Mouse (Mus musculus) liver, embryonic 15.5 days (tissue): Measurements from ENCODE around the gene Igf1r. TPM values are rescaled to one million over a fixed set of nuclear protein-coding genes. Genes with fewer than 3 reads are reported as not detected.

ENCODE experiments used
- ATAC-seq: fragments of 200-750 bp; cut with Nextera tagmentation; 2 replicates; pipeline ENCODE4 v1.8.0; 2017; ENCODE audit warnings: moderate number of reproducible peaks, mild to moderate bottlenecking, moderate library complexity; ENCODE audit not compliant: insufficient read depth
- H3K27ac ChIP-seq: fragments of 300-500 bp; sonication (generic); replicated peaks from 2 replicates; pipeline ENCODE4 v1.5.1; 2015; ENCODE audit warnings: mild to moderate bottlenecking, inconsistent platforms
- H3K27me3 ChIP-seq: fragments of 300-500 bp; sonication (generic); 2 replicates; pipeline ENCODE4 v1.6.1; 2015; ENCODE audit warnings: mild to moderate bottlenecking, inconsistent platforms
- H3K36me3 ChIP-seq: fragments of 300-500 bp; sonication (generic); replicated peaks from 2 replicates; pipeline ENCODE4 v1.6.1; 2015; ENCODE audit warnings: moderate library complexity, mild to moderate bottlenecking, inconsistent platforms
- H3K4me1 ChIP-seq: fragments of 300-500 bp; sonication (generic); replicated peaks from 2 replicates; pipeline ENCODE4 v1.6.1; 2015; ENCODE audit warnings: inconsistent platforms
- H3K4me2 ChIP-seq: fragments of 300-500 bp; sonication (generic); 2 replicates; pipeline ENCODE4 v1.6.1; 2015; ENCODE audit warnings: moderate library complexity, mild to moderate bottlenecking, inconsistent platforms
- H3K4me3 ChIP-seq: fragments of 300-500 bp; sonication (generic); replicated peaks from 2 replicates; pipeline ENCODE4 v1.5.1; 2015; ENCODE audit warnings: mild to moderate bottlenecking, inconsistent platforms
- H3K9ac ChIP-seq: fragments of 300-500 bp; sonication (generic); 2 replicates; pipeline ENCODE4 v1.6.1; 2015; ENCODE audit warnings: moderate library complexity, mild to moderate bottlenecking, inconsistent platforms
- H3K9me3 ChIP-seq: fragments of 300-500 bp; sonication (generic); replicated peaks from 2 replicates; pipeline ENCODE4 v1.6.1; 2016; ENCODE audit warnings: inconsistent platforms
- WGBS: fragments of 180-500 bp; shearing (Covaris S2); methylation state at CpG from one replicate; pipeline ENCODE4 v1.1.7; 2015; ENCODE audit warnings: mixed read lengths; ENCODE audit not compliant: insufficient replicate concordance; 5-methylcytosine and 5-hydroxymethylcytosine counted together
- polyA plus RNA-seq: library from polyadenylated mRNA; unstranded; fragments of >200 nt; fragmentation: Nextera tagmentation; extraction: Ambion mirVana; gene quantifications from 2 replicates; pipeline ENCODE4 v1.2.1, GENCODE M21; 2015

The Igf1r gene
- polyA plus RNA-seq, 1 experiment from 2014 or later: 2.6 TPM

DNA sequence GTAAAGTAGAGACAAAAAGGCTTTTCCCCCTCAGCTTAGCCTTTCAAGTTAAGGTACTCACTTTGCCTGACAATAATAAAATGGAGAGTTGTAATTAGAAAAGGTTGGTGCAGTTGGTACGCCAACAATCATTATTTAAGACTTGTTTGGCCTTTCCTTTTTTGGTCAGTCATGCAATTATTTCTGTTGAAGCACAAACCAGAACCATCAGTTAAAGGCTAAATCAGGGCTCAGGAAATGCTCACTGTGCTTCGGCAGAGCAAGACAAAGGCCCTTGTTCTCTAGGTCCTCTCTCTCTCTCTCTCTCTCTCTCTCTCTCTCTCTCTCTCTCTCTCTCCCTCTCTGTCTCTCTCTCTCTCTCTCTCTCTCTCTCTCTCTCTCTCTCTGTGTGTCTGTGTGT lies 165.4 kb downstream of the Igf1r start:
- Histone ChIP-seq H3K36me3 (no peaks in the 10 kb centered on the region), H3K9me3 (no peaks in the 10 kb centered on the region), H3K27me3 (peaks cover 65% of the 10 kb centered on the region), H3K27ac (no peak overlapping the region), H3K4me1 (peaks cover 45% of the 10 kb centered on the region), H3K9ac (no peak overlapping the region), H3K4me3 (no peak overlapping the region), H3K4me2 (no peak overlapping the region)
- 62% methylated on average over 2 of the region's 2 CpGs for WGBS
- no peak for ATAC-seq

DNA sequence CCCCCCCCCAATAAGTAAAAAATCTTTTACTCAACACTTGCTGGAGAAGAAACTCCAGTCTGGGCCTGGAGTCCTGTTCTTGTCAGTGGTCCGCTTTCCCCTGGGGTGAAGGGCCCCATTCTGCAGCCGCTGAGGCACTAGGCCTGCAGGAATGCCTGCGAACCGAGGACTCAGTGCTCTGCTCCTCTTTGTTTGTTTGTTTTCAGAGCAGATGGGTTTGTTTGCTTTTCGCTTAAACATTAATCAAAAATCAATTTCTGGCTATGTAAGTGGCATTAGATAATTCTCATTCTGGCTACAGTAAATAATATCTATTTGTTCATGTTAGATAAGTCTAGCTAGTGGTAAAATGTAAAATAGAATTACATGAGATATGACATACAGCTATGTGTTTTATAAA lies 167.0 kb downstream of the Igf1r start:
- no peak overlapping the region for H3K27ac ChIP-seq
- no peak overlapping the region for H3K4me3 ChIP-seq
- H3K4me2 ChIP-seq: no peak overlapping the region
- no peak overlapping the region for H3K9ac ChIP-seq
- H3K4me1 ChIP-seq: peaks cover 30% of the 10 kb centered on the region
- no peak for ATAC-seq
- no peaks in the 10 kb centered on the region for H3K36me3 ChIP-seq
- H3K9me3 ChIP-seq: no peaks in the 10 kb centered on the region
- WGBS: 63% methylated on average over 5 of the region's 5 CpGs
- peaks cover 67% of the 10 kb centered on the region for H3K27me3 ChIP-seq

DNA sequence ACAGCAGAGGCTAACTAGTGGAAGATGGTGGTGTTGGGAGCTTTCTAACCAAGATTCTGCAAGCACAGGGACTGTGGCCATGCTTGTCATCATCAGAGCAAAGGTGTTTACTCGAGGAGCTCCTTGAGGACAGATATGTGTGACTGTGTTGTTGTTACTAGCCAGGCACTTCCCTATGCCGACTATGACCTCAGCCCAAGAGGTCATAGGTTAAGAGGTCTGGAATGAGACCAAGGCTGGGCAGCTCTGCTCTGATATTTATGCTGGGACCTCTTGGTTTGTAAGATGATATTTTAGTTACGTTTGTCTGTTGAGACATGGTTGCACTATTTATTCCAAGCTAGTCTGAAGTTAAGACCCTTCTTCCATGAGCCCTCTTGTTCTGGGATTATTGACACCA lies 169.8 kb downstream of the Igf1r start:
- Histone ChIP-seq H3K27ac (no peak overlapping the region), H3K27me3 (peaks cover 64% of the 10 kb centered on the region), H3K36me3 (no peaks in the 10 kb centered on the region), H3K4me3 (no peak overlapping the region), H3K9ac (no peak overlapping the region), H3K4me1 (0 out of 2 replicates have a peak, but pooled peaks cover 8% of the 10 kb centered on the region), H3K4me2 (no peak overlapping the region), H3K9me3 (no peaks in the 10 kb centered on the region)
- no peak for ATAC-seq
- 51% methylated on average over 3 of the region's 3 CpGs for WGBS

GRCm38 (mm10) chr7:68125347-68125746 lies 172.7 kb downstream of the Igf1r start:
- Histone ChIP-seq H3K4me2 (no peak overlapping the region), H3K27ac (no peak overlapping the region), H3K9ac (no peak overlapping the region), H3K27me3 (peaks cover 63% of the 10 kb centered on the region), H3K4me3 (no peak overlapping the region), H3K4me1 (peaks cover 28% of the 10 kb centered on the region), H3K9me3 (no peaks in the 10 kb centered on the region), H3K36me3 (no peaks in the 10 kb centered on the region)
- WGBS: 15% methylated on average over 2 of the region's 2 CpGs
- ATAC-seq: no peak

- Histone ChIP-seq H3K27ac (peak overlapping the region; percentile 96), H3K27me3 (peaks cover 54% of the 10 kb centered on the region), H3K4me2 (peak overlapping the region; percentile 86), H3K4me1 (peaks cover 37% of the 10 kb centered on the region), H3K9ac (peak overlapping the region; percentile 72; the same call in 1 of the 2 replicates), H3K36me3 (no peaks in the 10 kb centered on the region), H3K4me3 (peak overlapping the region; percentile 68; the same call in 1 of the 2 replicates), H3K9me3 (no peaks in the 10 kb centered on the region)
- ATAC-seq: no peak
- WGBS: 27% methylated on average over 6 of the region's 6 CpGs
Observed at GRCm38 (mm10) chr7:68127799-68128261, 175.2 kb downstream of the Igf1r start.

- WGBS: 17% methylated on average over 7 of the region's 7 CpGs
- peak overlapping the region; percentile 72 for H3K9ac ChIP-seq
- H3K4me3 ChIP-seq: peak overlapping the region; percentile 68
- no peaks in the 10 kb centered on the region for H3K9me3 ChIP-seq
- no peak for ATAC-seq
- peaks cover 50% of the 10 kb centered on the region for H3K27me3 ChIP-seq
- H3K27ac ChIP-seq: peak overlapping the region; percentile 96
- H3K4me2 ChIP-seq: peak overlapping the region; percentile 86
- H3K4me1 ChIP-seq: peaks cover 42% of the 10 kb centered on the region
- no peaks in the 10 kb centered on the region for H3K36me3 ChIP-seq
Observed at GRCm38 (mm10) chr7:68128271-68128674, 175.6 kb downstream of the Igf1r start.

- H3K4me2 ChIP-seq: peak overlapping the region; percentile 86
- H3K4me1 ChIP-seq: peaks cover 47% of the 10 kb centered on the region
- H3K9me3 ChIP-seq: no peaks in the 10 kb centered on the region
- peak overlapping the region; percentile 96 for H3K27ac ChIP-seq
- H3K27me3 ChIP-seq: peaks cover 42% of the 10 kb centered on the region
- ATAC-seq: peak; percentile 92
- WGBS: under 1% methylated on average over 19 of the region's 19 CpGs
- H3K4me3 ChIP-seq: peak overlapping the region; percentile 68
- H3K9ac ChIP-seq: peak overlapping the region; percentile 72
- H3K36me3 ChIP-seq: no peaks in the 10 kb centered on the region
Observed at GRCm38 (mm10) chr7:68129077-68129511, 176.5 kb downstream of the Igf1r start.

- Histone ChIP-seq H3K9me3 (no peaks in the 10 kb centered on the region), H3K27me3 (peaks cover 39% of the 10 kb centered on the region; the same call in 1 of the 2 replicates), H3K9ac (peak overlapping the region; percentile 72), H3K4me3 (peak overlapping the region; percentile 68), H3K4me2 (peak overlapping the region; percentile 86), H3K27ac (peak overlapping the region; percentile 96), H3K36me3 (no peaks in the 10 kb centered on the region), H3K4me1 (peaks cover 47% of the 10 kb centered on the region)
- ATAC-seq: no peak; the same call in 1 of the 2 replicates
- 1% methylated on average over 19 of the region's 19 CpGs for WGBS
Observed at GRCm38 (mm10) chr7:68129546-68130253, 177.1 kb downstream of the Igf1r start.

GRCm38 (mm10) chr7:68130950-68131580 lies 178.4 kb downstream of the Igf1r start:
- no peak overlapping the region for H3K9ac ChIP-seq
- peaks cover 31% of the 10 kb centered on the region; the same call in 1 of the 2 replicates for H3K27me3 ChIP-seq
- WGBS: 69% methylated on average over 13 of the region's 13 CpGs
- no peak overlapping the region for H3K4me2 ChIP-seq
- ATAC-seq: no peak
- H3K4me3 ChIP-seq: no peak overlapping the region
- no peaks in the 10 kb centered on the region for H3K36me3 ChIP-seq
- H3K27ac ChIP-seq: peak overlapping the region; percentile 96; the same call in 1 of the 2 replicates
- H3K4me1 ChIP-seq: peaks cover 47% of the 10 kb centered on the region
- H3K9me3 ChIP-seq: no peaks in the 10 kb centered on the region

- peaks cover 17% of the 10 kb centered on the region; the same call in 1 of the 2 replicates for H3K27me3 ChIP-seq
- 34% methylated on average over 6 of the region's 6 CpGs for WGBS
- H3K9ac ChIP-seq: no peak overlapping the region
- H3K9me3 ChIP-seq: no peaks in the 10 kb centered on the region
- H3K4me3 ChIP-seq: no peak overlapping the region
- no peak overlapping the region for H3K4me2 ChIP-seq
- ATAC-seq: no peak
- H3K27ac ChIP-seq: no peak overlapping the region
- peaks cover 29% of the 10 kb centered on the region for H3K4me1 ChIP-seq
- no peaks in the 10 kb centered on the region for H3K36me3 ChIP-seq
Observed at GRCm38 (mm10) chr7:68133679-68134078, 181.1 kb downstream of the Igf1r start.

- Histone ChIP-seq H3K4me2 (no peak overlapping the region), H3K36me3 (no peaks in the 10 kb centered on the region), H3K27ac (no peak overlapping the region), H3K9me3 (no peaks in the 10 kb centered on the region), H3K4me1 (peaks cover 25% of the 10 kb centered on the region), H3K4me3 (no peak overlapping the region), H3K27me3 (peaks cover 17% of the 10 kb centered on the region; the same call in 1 of the 2 replicates), H3K9ac (no peak overlapping the region)
- no peak for ATAC-seq
- 69% methylated on average over 16 of the region's 16 CpGs for WGBS
Observed at GRCm38 (mm10) chr7:68134948-68135347, 182.3 kb downstream of the Igf1r start.
